Mouse (Mus musculus): Measurements from ENCODE around the gene Clec9a. TPM values are rescaled to one million over a fixed set of nuclear protein-coding genes. Genes with fewer than 3 reads are reported as not detected.
A peak's percentile ranks its signal among the peaks of the same experiment; 100 is the strongest.

Clec9a gene
- total and polyA plus RNA-seq, 3 experiments: not detected

- H3K9ac ChIP-seq (ENCODE audit: control insufficient read depth, low read depth, low read length, poor library complexity, severe bottlenecking): no peak overlapping the region
- TF ChIP-seq SMC3 (IDR thresholded peaks at IDR 0.05; ENCODE audit: low read depth, low read length): peak; percentile 81
- no peak for TF ChIP-seq JUND (IDR thresholded peaks at IDR 0.05; ENCODE audit: low read depth, low read length)
- TF ChIP-seq ZC3H11A (IDR thresholded peaks at IDR 0.05; ENCODE audit: low read depth, low read length): peak; percentile 55
- TF ChIP-seq ZKSCAN1 (IDR thresholded peaks at IDR 0.05; ENCODE audit: low read depth, low read length): no peak
- peak; percentile 88 for TF ChIP-seq RAD21 (IDR thresholded peaks at IDR 0.05; ENCODE audit: low read depth, low read length)
- TF ChIP-seq CTCF (IDR thresholded peaks at IDR 0.05 in 2 of 3, conservative IDR thresholded peaks at IDR 0.05 in 1 of 3; ENCODE audit: control insufficient read depth in 1 of 3, insufficient read depth in 1 of 3, low read depth in 2 of 3, low read length in 3 of 3, poor library complexity in 1 of 3, severe bottlenecking in 1 of 3): peak in 2 of 3 experiments; percentile 25 to 73; a peak in 4 of 6 replicates
- no peak overlapping the region for H3K4me3 ChIP-seq (ENCODE audit: control insufficient read depth in 1 of 2, insufficient read depth in 1 of 2, low read depth in 2 of 2, low read length in 2 of 2)
- no peak overlapping the region for H3K27ac ChIP-seq (ENCODE audit: control insufficient read depth, low read depth, low read length)
- H3K4me1 ChIP-seq (ENCODE audit: control insufficient read depth in 1 of 2, insufficient read depth in 2 of 2, low read length in 2 of 2): no peaks in the 10 kb centered on the region
- H3K9me3 ChIP-seq (replicated peaks; ENCODE audit: insufficient read depth, low read length): no peaks in the 10 kb centered on the region
- DNase-seq (ENCODE audit: low read depth, low spot score): peak; percentile 32
- peaks cover 0 to 3% of the 10 kb centered on the region in 2 experiments; a peak in 1 of 4 replicates for H3K27me3 ChIP-seq (ENCODE audit: control insufficient read depth in 1 of 2, insufficient read depth in 2 of 2, low read length in 2 of 2)
- no peaks in the 10 kb centered on the region for H3K36me3 ChIP-seq (ENCODE audit: control insufficient read depth in 1 of 2, insufficient read depth in 2 of 2, low read length in 2 of 2)
- H3K79me2 ChIP-seq (ENCODE audit: control insufficient read depth, insufficient read depth, low read length, poor library complexity): no peaks in the 10 kb centered on the region
These were observed 15.5 kb upstream of the Clec9a start for GRCm38 (mm10) chr6:129393087-129393720.

- H3K9me3 ChIP-seq (replicated peaks; ENCODE audit: insufficient read depth, low read length): no peaks in the 10 kb centered on the region
- no peaks in the 10 kb centered on the region for H3K4me1 ChIP-seq (ENCODE audit: control insufficient read depth in 1 of 2, insufficient read depth in 2 of 2, low read length in 2 of 2)
- no peaks in the 10 kb centered on the region for H3K36me3 ChIP-seq (ENCODE audit: control insufficient read depth in 1 of 2, insufficient read depth in 2 of 2, low read length in 2 of 2)
- H3K9ac ChIP-seq (ENCODE audit: control insufficient read depth, low read depth, low read length, poor library complexity, severe bottlenecking): no peak overlapping the region
- no peak overlapping the region for H3K27ac ChIP-seq (ENCODE audit: control insufficient read depth, low read depth, low read length)
- H3K79me2 ChIP-seq (ENCODE audit: control insufficient read depth, insufficient read depth, low read length, poor library complexity): no peaks in the 10 kb centered on the region
- H3K4me3 ChIP-seq (ENCODE audit: control insufficient read depth in 1 of 2, insufficient read depth in 1 of 2, low read depth in 2 of 2, low read length in 2 of 2): no peak overlapping the region
- no peak for DNase-seq (ENCODE audit: low read depth, low spot score)
- H3K27me3 ChIP-seq (ENCODE audit: control insufficient read depth in 1 of 2, insufficient read depth in 2 of 2, low read length in 2 of 2): peaks cover 0 to 3% of the 10 kb centered on the region in 2 experiments; a peak in 1 of 4 replicates
- no peak for TF ChIP-seq UBTF (IDR thresholded peaks at IDR 0.05; ENCODE audit: borderline replicate concordance, insufficient read depth, low read depth, low read length)
- no peak for TF ChIP-seq TAL1 (IDR thresholded peaks at IDR 0.05; ENCODE audit: low read length)
- no peak for TF ChIP-seq ETS1 (IDR thresholded peaks at IDR 0.05; ENCODE audit: low read depth, low read length)
These were observed 14.9 kb upstream of the Clec9a start for GRCm38 (mm10) chr6:129393732-129394131.

GRCm38 (mm10) chr6:129396997-129397396, 11.7 kb upstream of the Clec9a start, which contains the start of gene Clec1b:
TSS of gene Clec1b (plus strand) at chr6:129397297.
- no peak within 1 kb of the TSS for H3K4me3 ChIP-seq (ENCODE audit: control insufficient read depth in 1 of 2, insufficient read depth in 1 of 2, low read depth in 2 of 2, low read length in 2 of 2)
- H3K4me1 ChIP-seq (ENCODE audit: control insufficient read depth in 1 of 2, insufficient read depth in 2 of 2, low read length in 2 of 2): no peaks in the 10 kb centered on the region
- TF ChIP-seq TBP (IDR thresholded peaks at IDR 0.05; ENCODE audit: low read depth, low read length): no peak
- TF ChIP-seq KAT2A (conservative IDR thresholded peaks at IDR 0.05; ENCODE audit: low read depth, low read length): no peak
- no peak for TF ChIP-seq ZKSCAN1 (IDR thresholded peaks at IDR 0.05; ENCODE audit: low read depth, low read length)
- no peak for TF ChIP-seq RAD21 (IDR thresholded peaks at IDR 0.05; ENCODE audit: low read depth, low read length)
- TF ChIP-seq TCF12 (IDR thresholded peaks at IDR 0.05; ENCODE audit: low read depth, low read length): no peak
- H3K9me3 ChIP-seq (replicated peaks; ENCODE audit: insufficient read depth, low read length): no peaks in the 10 kb centered on the region
- peaks cover 0 to 3% of the 10 kb centered on the region in 2 experiments; a peak in 2 of 4 replicates for H3K27me3 ChIP-seq (ENCODE audit: control insufficient read depth in 1 of 2, insufficient read depth in 2 of 2, low read length in 2 of 2)
- no peak for DNase-seq (ENCODE audit: low read depth, low spot score)
- H3K27ac ChIP-seq (ENCODE audit: control insufficient read depth, low read depth, low read length): no peak within 1 kb of the TSS
- no peaks in the 10 kb centered on the region for H3K36me3 ChIP-seq (ENCODE audit: control insufficient read depth in 1 of 2, insufficient read depth in 2 of 2, low read length in 2 of 2)
- no peak within 1 kb of the TSS for H3K9ac ChIP-seq (ENCODE audit: control insufficient read depth, low read depth, low read length, poor library complexity, severe bottlenecking)
- H3K79me2 ChIP-seq (ENCODE audit: control insufficient read depth, insufficient read depth, low read length, poor library complexity): no peaks in the 10 kb centered on the region
